Mouse (Mus musculus): Measurements from ENCODE around the gene Ucp3. TPM values are rescaled to one million over a fixed set of nuclear protein-coding genes. Genes with fewer than 3 reads are reported as not detected.

The Ucp3 gene
- total and polyA plus RNA-seq, 2 experiments from 2014 or later = 0.16 TPM; not detected in 1

DNA sequence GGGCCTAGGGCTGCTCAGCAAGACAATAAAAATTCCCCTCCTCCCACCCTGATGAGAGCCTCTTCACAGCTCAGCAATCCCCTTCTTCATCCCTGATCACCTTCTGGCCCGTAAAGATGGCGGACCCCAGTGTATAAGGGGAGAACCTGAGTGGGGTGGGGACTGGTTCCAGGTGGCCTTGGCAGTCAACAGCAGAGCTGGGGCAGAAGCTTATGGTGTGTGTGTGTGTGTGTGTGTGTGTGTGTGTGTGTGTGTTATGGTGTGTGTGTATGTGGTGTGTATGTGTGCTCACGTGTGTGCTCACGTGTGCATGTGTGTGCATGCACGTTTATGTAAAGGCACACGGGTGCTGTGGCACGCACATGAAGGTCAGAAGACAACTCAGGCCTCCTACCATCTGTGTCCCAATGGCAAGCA, 21.6 kb downstream of the Ucp3 start:
- Histone ChIP-seq H3K4me3 (ENCODE audit: low read depth, low read length) (no peak overlapping the region), H3K27ac (ENCODE audit: low read depth, low read length) (0 out of 2 replicates have a peak overlapping the region, but pooled peaks have one; percentile 18), H3K4me2 (ENCODE audit: low read depth, low read length, poor library complexity, severe bottlenecking) (peak overlapping the region; percentile 58; the same call in 1 of the 2 replicates), H3K27me3 (ENCODE audit: insufficient read depth, low read length) (no peaks in the 10 kb centered on the region), H3K4me1 (ENCODE audit: insufficient read depth, low read length) (peaks cover 12% of the 10 kb centered on the region; the same call in 1 of the 2 replicates), H3K9ac (replicated peaks; ENCODE audit: low read length, poor library complexity, severe bottlenecking) (no peak overlapping the region), H3K36me3 (ENCODE audit: insufficient read depth, low read length) (0 out of 2 replicates have a peak, but pooled peaks cover 3% of the 10 kb centered on the region), H3K9me3 (ENCODE audit: low read length) (no peaks in the 10 kb centered on the region)
- ATAC-seq (ENCODE audit: low FRiP score) = no peak
- no peak for DNase-seq (ENCODE audit: low spot score)
- no peak for TF ChIP-seq CTCF (IDR thresholded peaks at IDR 0.05)
- WGBS = 88% methylated on average over 7 of the region's 7 CpGs

DNA sequence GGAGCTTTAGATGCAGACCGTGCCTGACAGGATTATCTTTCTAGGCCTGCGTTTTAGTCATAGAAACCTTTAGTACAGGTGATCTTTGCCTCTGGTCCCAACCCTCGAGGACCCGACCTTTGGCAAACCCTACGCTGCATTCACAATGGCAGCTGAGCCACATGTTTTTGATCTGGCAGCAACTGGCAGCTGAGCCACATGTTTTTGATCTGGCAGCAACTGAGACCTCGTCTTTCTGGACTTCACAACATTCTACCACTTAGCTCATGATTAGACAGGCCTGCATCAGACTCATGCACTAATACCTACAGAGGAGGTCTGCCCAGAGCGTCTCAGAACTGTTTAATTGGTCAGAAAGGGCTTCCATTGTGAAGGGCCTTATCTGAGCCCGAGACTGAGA, 22.3 kb downstream of the Ucp3 start:
- H3K27ac ChIP-seq (ENCODE audit: low read depth, low read length) = peak overlapping the region; percentile 89
- no peak for DNase-seq (ENCODE audit: low spot score)
- H3K4me3 ChIP-seq (ENCODE audit: low read depth, low read length) = no peak overlapping the region
- H3K9ac ChIP-seq (replicated peaks; ENCODE audit: low read length, poor library complexity, severe bottlenecking) = no peak overlapping the region
- WGBS = 35% methylated on average over 8 of the region's 8 CpGs
- H3K4me1 ChIP-seq (ENCODE audit: insufficient read depth, low read length) = peaks cover 12% of the 10 kb centered on the region; the same call in 1 of the 2 replicates
- 0 out of 2 replicates have a peak, but pooled peaks cover 3% of the 10 kb centered on the region for H3K36me3 ChIP-seq (ENCODE audit: insufficient read depth, low read length)
- H3K27me3 ChIP-seq (ENCODE audit: insufficient read depth, low read length) = no peaks in the 10 kb centered on the region
- no peaks in the 10 kb centered on the region for H3K9me3 ChIP-seq (ENCODE audit: low read length)
- TF ChIP-seq CTCF (IDR thresholded peaks at IDR 0.05) = no peak
- H3K4me2 ChIP-seq (ENCODE audit: low read depth, low read length, poor library complexity, severe bottlenecking) = peak overlapping the region; percentile 13
- no peak; the same call in 1 of the 2 replicates for ATAC-seq (ENCODE audit: low FRiP score)

DNA sequence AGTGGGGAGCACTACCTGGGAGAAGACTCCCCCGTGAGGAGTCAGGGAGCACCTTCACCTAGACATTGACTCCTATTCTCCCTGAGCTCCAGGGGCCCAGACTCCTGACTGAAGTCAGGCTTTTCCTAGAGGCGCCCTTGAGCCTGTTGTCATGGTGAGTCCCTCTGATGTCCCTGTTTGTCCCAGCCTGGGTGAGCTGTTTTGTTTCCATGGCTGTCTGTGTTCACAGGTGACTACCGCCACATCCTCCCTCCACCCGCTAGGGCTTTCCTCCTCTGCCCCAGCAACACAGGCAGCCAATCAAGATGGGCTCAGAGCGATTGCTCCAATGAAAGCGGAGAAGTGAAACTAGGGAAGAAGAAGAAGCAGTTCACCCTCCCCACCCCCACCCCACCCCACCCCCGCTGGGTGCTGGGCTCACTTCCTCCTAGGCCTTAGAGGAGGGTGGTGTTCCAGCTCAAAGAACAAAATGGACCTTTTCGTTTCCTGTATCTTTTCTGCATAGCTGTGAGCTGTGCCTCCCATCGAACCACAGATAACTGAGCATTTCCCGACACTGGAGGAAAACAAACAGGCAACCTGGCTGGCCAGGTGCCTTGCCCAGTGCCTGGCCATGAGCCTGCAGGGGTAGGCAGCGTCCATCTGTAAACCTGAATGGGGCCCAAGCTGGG, 22.9 kb downstream of the Ucp3 start:
- ATAC-seq (ENCODE audit: low FRiP score) (peak; percentile 90), DNase-seq (ENCODE audit: low spot score) (peak; percentile 93)
- Histone ChIP-seq H3K27ac (ENCODE audit: low read depth, low read length) (peak overlapping the region; percentile 89), H3K4me1 (ENCODE audit: insufficient read depth, low read length) (peaks cover 12% of the 10 kb centered on the region; the same call in 1 of the 2 replicates), H3K4me2 (ENCODE audit: low read depth, low read length, poor library complexity, severe bottlenecking) (peak overlapping the region; percentile 13), H3K36me3 (ENCODE audit: insufficient read depth, low read length) (0 out of 2 replicates have a peak, but pooled peaks cover 3% of the 10 kb centered on the region), H3K4me3 (ENCODE audit: low read depth, low read length) (no peak overlapping the region), H3K27me3 (ENCODE audit: insufficient read depth, low read length) (no peaks in the 10 kb centered on the region), H3K9me3 (ENCODE audit: low read length) (no peaks in the 10 kb centered on the region), H3K9ac (replicated peaks; ENCODE audit: low read length, poor library complexity, severe bottlenecking) (no peak overlapping the region; the same call in 1 of the 2 replicates)
- TF ChIP-seq CTCF (IDR thresholded peaks at IDR 0.05) = peak; percentile 31
- 24% methylated on average over 11 of the region's 11 CpGs for WGBS

DNA sequence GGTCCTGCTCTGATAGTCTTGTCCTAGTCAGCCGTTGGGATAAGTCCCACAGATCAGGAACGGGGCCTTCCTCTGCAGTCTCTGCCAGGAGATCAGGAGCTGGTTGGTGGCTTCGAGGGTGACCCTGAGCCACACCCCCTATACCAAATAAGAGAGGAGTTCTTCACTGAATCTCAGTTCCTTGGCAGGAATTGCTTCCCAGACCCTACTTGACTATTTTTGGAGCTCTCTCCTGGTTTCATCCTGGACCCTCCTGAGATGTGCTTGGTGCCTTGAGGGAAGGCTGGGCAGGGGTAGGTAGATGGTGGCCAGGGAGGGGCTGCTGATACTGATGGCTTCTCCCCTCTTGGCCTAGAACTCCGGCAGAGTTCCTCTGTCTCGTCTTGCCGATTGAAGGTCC, 23.6 kb downstream of the Ucp3 start:
- WGBS = 78% methylated on average over 6 of the region's 6 CpGs

DNA sequence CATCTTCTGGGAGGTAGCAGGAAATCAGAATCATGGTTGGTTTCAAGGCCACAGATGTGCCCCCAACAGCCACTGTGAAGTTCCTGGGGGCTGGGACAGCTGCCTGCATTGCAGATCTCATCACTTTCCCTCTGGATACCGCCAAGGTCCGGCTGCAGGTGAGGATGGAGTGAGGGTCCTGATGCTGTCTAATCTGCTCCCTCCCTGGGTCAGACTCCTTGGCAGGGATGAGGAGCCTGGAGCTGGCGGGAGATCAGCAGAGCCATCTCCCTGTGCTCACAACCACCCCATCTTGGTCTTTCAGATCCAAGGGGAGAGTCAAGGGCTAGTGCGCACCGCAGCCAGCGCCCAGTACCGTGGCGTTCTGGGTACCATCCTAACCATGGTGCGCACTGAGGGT, 24.0 kb downstream of the Ucp3 start:
- Histone ChIP-seq H3K36me3 (ENCODE audit: insufficient read depth, low read length) (0 out of 2 replicates have a peak, but pooled peaks cover 3% of the 10 kb centered on the region), H3K9ac (replicated peaks; ENCODE audit: low read length, poor library complexity, severe bottlenecking) (no peak overlapping the region), H3K4me3 (ENCODE audit: low read depth, low read length) (no peak overlapping the region), H3K27me3 (ENCODE audit: insufficient read depth, low read length) (no peaks in the 10 kb centered on the region), H3K9me3 (ENCODE audit: low read length) (no peaks in the 10 kb centered on the region), H3K4me2 (ENCODE audit: low read depth, low read length, poor library complexity, severe bottlenecking) (no peak overlapping the region), H3K4me1 (ENCODE audit: insufficient read depth, low read length) (peaks cover 12% of the 10 kb centered on the region; the same call in 1 of the 2 replicates), H3K27ac (ENCODE audit: low read depth, low read length) (peak overlapping the region; percentile 89; the same call in 1 of the 2 replicates)
- 97% methylated on average over 9 of the region's 9 CpGs for WGBS
- TF ChIP-seq CTCF (IDR thresholded peaks at IDR 0.05) = no peak
- no peak for DNase-seq (ENCODE audit: low spot score)
- ATAC-seq (ENCODE audit: low FRiP score) = no peak

More for the DNA sequence above, 23.6 kb downstream of the Ucp3 start:
- Histone ChIP-seq H3K4me3 (ENCODE audit: low read depth, low read length) (no peak overlapping the region), H3K9ac (replicated peaks; ENCODE audit: low read length, poor library complexity, severe bottlenecking) (no peak overlapping the region; the same call in 1 of the 2 replicates), H3K4me1 (ENCODE audit: insufficient read depth, low read length) (peaks cover 12% of the 10 kb centered on the region; the same call in 1 of the 2 replicates), H3K4me2 (ENCODE audit: low read depth, low read length, poor library complexity, severe bottlenecking) (no peak overlapping the region), H3K36me3 (ENCODE audit: insufficient read depth, low read length) (0 out of 2 replicates have a peak, but pooled peaks cover 3% of the 10 kb centered on the region), H3K9me3 (ENCODE audit: low read length) (no peaks in the 10 kb centered on the region), H3K27ac (ENCODE audit: low read depth, low read length) (peak overlapping the region; percentile 89), H3K27me3 (ENCODE audit: insufficient read depth, low read length) (no peaks in the 10 kb centered on the region)
- DNase-seq (ENCODE audit: low spot score) (no peak), ATAC-seq (ENCODE audit: low FRiP score) (no peak)
- no peak for TF ChIP-seq CTCF (IDR thresholded peaks at IDR 0.05)

DNA sequence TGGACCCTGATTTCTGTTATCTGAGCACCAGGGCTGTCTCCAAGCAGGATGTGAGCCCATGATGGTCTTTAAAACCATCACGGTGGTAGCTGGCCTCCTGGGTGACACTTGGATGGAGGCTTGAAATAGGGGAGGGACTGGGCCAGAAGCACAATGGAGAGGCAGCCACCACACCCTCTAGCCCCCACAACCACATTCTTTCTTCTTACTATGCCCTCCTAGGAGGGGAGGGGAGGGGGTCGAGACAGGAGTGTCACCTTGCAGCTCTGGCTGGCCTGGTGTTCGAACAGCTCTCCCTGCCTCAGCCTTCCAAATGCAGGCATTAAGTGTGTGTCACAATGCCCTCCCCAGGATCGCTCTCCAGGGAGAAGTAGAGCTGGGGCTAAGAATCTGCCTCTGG, 24.6 kb downstream of the Ucp3 start:
- no peak overlapping the region for H3K9ac ChIP-seq (replicated peaks; ENCODE audit: low read length, poor library complexity, severe bottlenecking)
- no peak overlapping the region for H3K4me3 ChIP-seq (ENCODE audit: low read depth, low read length)
- no peak for TF ChIP-seq CTCF (IDR thresholded peaks at IDR 0.05)
- no peak overlapping the region for H3K4me2 ChIP-seq (ENCODE audit: low read depth, low read length, poor library complexity, severe bottlenecking)
- 0 out of 2 replicates have a peak, but pooled peaks cover 3% of the 10 kb centered on the region for H3K36me3 ChIP-seq (ENCODE audit: insufficient read depth, low read length)
- no peaks in the 10 kb centered on the region for H3K27me3 ChIP-seq (ENCODE audit: insufficient read depth, low read length)
- no peak overlapping the region for H3K27ac ChIP-seq (ENCODE audit: low read depth, low read length)
- DNase-seq (ENCODE audit: low spot score) (no peak), ATAC-seq (ENCODE audit: low FRiP score) (no peak)
- peaks cover 12% of the 10 kb centered on the region; the same call in 1 of the 2 replicates for H3K4me1 ChIP-seq (ENCODE audit: insufficient read depth, low read length)
- WGBS = 72% methylated on average over 4 of the region's 4 CpGs
- H3K9me3 ChIP-seq (ENCODE audit: low read length) = no peaks in the 10 kb centered on the region
